Mouse (Mus musculus) heart, embryonic 12.5 days (tissue): ENCODE measurements around the gene Fstl4. TPM values are rescaled to one million over a fixed set of nuclear protein-coding genes. Genes with fewer than 3 reads are reported as not detected.

Experiments used
- ATAC-seq: fragments of 200-750 bp; cut with Nextera tagmentation; 2 replicates; pipeline ENCODE4 v1.8.0; 2017; ENCODE audit warnings: moderate TSS enrichment, moderate library complexity; ENCODE audit not compliant: insufficient number of reproducible peaks, low FRiP score
- H3K27ac ChIP-seq: fragments of 300-500 bp; sonication (generic); 2 replicates; pipeline ENCODE4 v1.5.1; 2016; ENCODE audit warnings: mild to moderate bottlenecking, moderate library complexity; ENCODE audit not compliant: poor library complexity, severe bottlenecking
- H3K27me3 ChIP-seq: fragments of 300-500 bp; sonication (generic); replicated peaks from 2 replicates; pipeline ENCODE4 v1.6.1; 2016; ENCODE audit warnings: mild to moderate bottlenecking, moderate library complexity
- H3K36me3 ChIP-seq: fragments of 300-500 bp; sonication (generic); 2 replicates; pipeline ENCODE4 v1.6.1; 2016; ENCODE audit warnings: mild to moderate bottlenecking, moderate library complexity
- H3K4me1 ChIP-seq: fragments of 300-500 bp; sonication (generic); replicated peaks from 2 replicates; pipeline ENCODE4 v1.6.1; 2016; ENCODE audit warnings: mild to moderate bottlenecking
- H3K4me2 ChIP-seq: fragments of 300-500 bp; sonication (generic); 2 replicates; pipeline ENCODE4 v1.6.1; 2016; ENCODE audit warnings: mild to moderate bottlenecking, moderate library complexity
- H3K4me3 ChIP-seq: fragments of 300-500 bp; sonication (generic); 2 replicates; pipeline ENCODE4 v1.5.1; 2016; ENCODE audit warnings: mild to moderate bottlenecking
- H3K9ac ChIP-seq: fragments of 300-500 bp; sonication (generic); 2 replicates; pipeline ENCODE4 v1.6.1; 2016; ENCODE audit warnings: mild to moderate bottlenecking, moderate library complexity
- H3K9me3 ChIP-seq: fragments of 300-500 bp; sonication (generic); replicated peaks from 2 replicates; pipeline ENCODE4 v1.6.1; 2016; ENCODE audit warnings: mild to moderate bottlenecking, moderate library complexity
- WGBS: fragments of 180-500 bp; shearing (Covaris S2); methylation state at CpG from one replicate; pipeline ENCODE4 v1.1.7; 2016; 5-methylcytosine and 5-hydroxymethylcytosine counted together
- polyA plus RNA-seq: library from polyadenylated mRNA; unstranded; fragments of >200 nt; fragmentation: Nextera tagmentation; extraction: Ambion mirVana; gene quantifications from 2 replicates; pipeline ENCODE4 v1.2.1, GENCODE M21; 2016

Fstl4 gene
- polyA plus RNA-seq, 1 experiment from 2014 or later, result 14.8 TPM

GRCm38 (mm10) chr11:52743956-52744355 is 20.5 kb upstream of the Fstl4 start:
- Histone ChIP-seq H3K4me2 (peak overlapping the region; percentile 36; the same call in 1 of the 2 replicates), H3K4me1 (peaks cover 32% of the 10 kb centered on the region), H3K4me3 (no peak overlapping the region), H3K9me3 (peaks cover 2% of the 10 kb centered on the region; the same call in 1 of the 2 replicates), H3K27me3 (no peaks in the 10 kb centered on the region), H3K9ac (no peak overlapping the region), H3K36me3 (no peaks in the 10 kb centered on the region), H3K27ac (peak overlapping the region; percentile 96)
- 0 out of 2 replicates have a peak, but pooled peaks have one; percentile 36 for ATAC-seq

GRCm38 (mm10) chr11:52744593-52745450 is 19.6 kb upstream of the Fstl4 start:
- no peak overlapping the region for H3K9ac ChIP-seq
- 0 out of 2 replicates have a peak, but pooled peaks have one; percentile 22 for ATAC-seq
- peak overlapping the region; percentile 36 for H3K4me2 ChIP-seq
- peaks cover 2% of the 10 kb centered on the region; the same call in 1 of the 2 replicates for H3K9me3 ChIP-seq
- H3K27ac ChIP-seq, result peak overlapping the region; percentile 96
- H3K27me3 ChIP-seq, result no peaks in the 10 kb centered on the region
- peaks cover 26% of the 10 kb centered on the region for H3K4me1 ChIP-seq
- no peak overlapping the region for H3K4me3 ChIP-seq
- H3K36me3 ChIP-seq, result no peaks in the 10 kb centered on the region
- 15% methylated on average over 9 of the region's 9 CpGs for WGBS

GRCm38 (mm10) chr11:52747206-52747605 is 17.2 kb upstream of the Fstl4 start:
- no peak overlapping the region for H3K27ac ChIP-seq
- WGBS, result 78% methylated on average over 7 of the region's 7 CpGs
- H3K4me3 ChIP-seq, result no peak overlapping the region
- no peak for ATAC-seq
- H3K9ac ChIP-seq, result no peak overlapping the region
- no peaks in the 10 kb centered on the region for H3K27me3 ChIP-seq
- H3K4me1 ChIP-seq, result peaks cover 22% of the 10 kb centered on the region
- H3K9me3 ChIP-seq, result peaks cover 2% of the 10 kb centered on the region; the same call in 1 of the 2 replicates
- H3K4me2 ChIP-seq, result no peak overlapping the region
- H3K36me3 ChIP-seq, result no peaks in the 10 kb centered on the region

GRCm38 (mm10) chr11:52747766-52748456 is 16.5 kb upstream of the Fstl4 start:
- Histone ChIP-seq H3K9me3 (peaks cover 2% of the 10 kb centered on the region; the same call in 1 of the 2 replicates), H3K36me3 (no peaks in the 10 kb centered on the region), H3K9ac (no peak overlapping the region), H3K4me1 (peaks cover 24% of the 10 kb centered on the region), H3K4me2 (no peak overlapping the region), H3K27me3 (no peaks in the 10 kb centered on the region), H3K4me3 (no peak overlapping the region), H3K27ac (no peak overlapping the region)
- ATAC-seq, result no peak
- WGBS, result 44% methylated on average over 6 of the region's 6 CpGs

- no peak for ATAC-seq
- H3K36me3 ChIP-seq, result no peaks in the 10 kb centered on the region
- WGBS, result 76% methylated on average over 6 of the region's 6 CpGs
- H3K27me3 ChIP-seq, result no peaks in the 10 kb centered on the region
- H3K4me3 ChIP-seq, result no peak overlapping the region
- H3K9ac ChIP-seq, result no peak overlapping the region
- H3K27ac ChIP-seq, result no peak overlapping the region
- no peaks in the 10 kb centered on the region for H3K9me3 ChIP-seq
- peaks cover 26% of the 10 kb centered on the region for H3K4me1 ChIP-seq
- H3K4me2 ChIP-seq, result no peak overlapping the region
Observed at GRCm38 (mm10) chr11:52749988-52750387, 14.4 kb upstream of the Fstl4 start.

GRCm38 (mm10) chr11:52752524-52752923 is 11.9 kb upstream of the Fstl4 start:
- Histone ChIP-seq H3K9me3 (no peaks in the 10 kb centered on the region), H3K9ac (no peak overlapping the region), H3K4me1 (peaks cover 17% of the 10 kb centered on the region), H3K27me3 (no peaks in the 10 kb centered on the region), H3K27ac (no peak overlapping the region), H3K4me3 (no peak overlapping the region), H3K4me2 (no peak overlapping the region), H3K36me3 (no peaks in the 10 kb centered on the region)
- 78% methylated on average over 12 of the region's 12 CpGs for WGBS
- no peak for ATAC-seq

GRCm38 (mm10) chr11:52753261-52753660 is 11.2 kb upstream of the Fstl4 start:
- Histone ChIP-seq H3K36me3 (no peaks in the 10 kb centered on the region), H3K4me2 (no peak overlapping the region), H3K27me3 (no peaks in the 10 kb centered on the region), H3K27ac (no peak overlapping the region), H3K4me1 (peaks cover 14% of the 10 kb centered on the region), H3K9ac (no peak overlapping the region), H3K9me3 (no peaks in the 10 kb centered on the region), H3K4me3 (no peak overlapping the region)
- ATAC-seq, result no peak
- 55% methylated on average over 4 of the region's 4 CpGs for WGBS

- no peaks in the 10 kb centered on the region for H3K9me3 ChIP-seq
- peaks cover 19% of the 10 kb centered on the region; the same call in 1 of the 2 replicates for H3K4me1 ChIP-seq
- no peak for ATAC-seq
- no peaks in the 10 kb centered on the region for H3K36me3 ChIP-seq
- no peak overlapping the region for H3K4me3 ChIP-seq
- H3K4me2 ChIP-seq, result no peak overlapping the region
- peaks cover 35% of the 10 kb centered on the region for H3K27me3 ChIP-seq
- 75% methylated on average over 1 of the region's 1 CpGs for WGBS
- no peak overlapping the region for H3K9ac ChIP-seq
- no peak overlapping the region for H3K27ac ChIP-seq
Observed at GRCm38 (mm10) chr11:52761800-52762199, 2.6 kb upstream of the Fstl4 start.

- Histone ChIP-seq H3K9ac (peak overlapping the region; percentile 76), H3K4me2 (peak overlapping the region; percentile 86), H3K4me1 (peaks cover 24% of the 10 kb centered on the region; the same call in 1 of the 2 replicates), H3K36me3 (no peaks in the 10 kb centered on the region), H3K27me3 (peaks cover 39% of the 10 kb centered on the region), H3K9me3 (no peaks in the 10 kb centered on the region), H3K27ac (no peak overlapping the region), H3K4me3 (peak overlapping the region; percentile 59)
- peak; percentile 48 for ATAC-seq
- under 1% methylated on average over 53 of the region's 53 CpGs for WGBS
Observed at GRCm38 (mm10) chr11:52764894-52765677, 652 bp downstream of the Fstl4 start.

GRCm38 (mm10) chr11:52765678-52766254 is 1.3 kb downstream of the Fstl4 start:
- ATAC-seq, result no peak
- peaks cover 39% of the 10 kb centered on the region for H3K27me3 ChIP-seq
- WGBS, result 1% methylated on average over 21 of the region's 21 CpGs
- peak overlapping the region; percentile 76 for H3K9ac ChIP-seq
- peaks cover 24% of the 10 kb centered on the region; the same call in 1 of the 2 replicates for H3K4me1 ChIP-seq
- H3K9me3 ChIP-seq, result no peaks in the 10 kb centered on the region
- H3K36me3 ChIP-seq, result no peaks in the 10 kb centered on the region
- H3K4me2 ChIP-seq, result peak overlapping the region; percentile 86
- no peak overlapping the region for H3K27ac ChIP-seq
- H3K4me3 ChIP-seq, result peak overlapping the region; percentile 59
